Mouse (Mus musculus): ENCODE measurements around the gene Best2.

Gene Best2

DNA sequence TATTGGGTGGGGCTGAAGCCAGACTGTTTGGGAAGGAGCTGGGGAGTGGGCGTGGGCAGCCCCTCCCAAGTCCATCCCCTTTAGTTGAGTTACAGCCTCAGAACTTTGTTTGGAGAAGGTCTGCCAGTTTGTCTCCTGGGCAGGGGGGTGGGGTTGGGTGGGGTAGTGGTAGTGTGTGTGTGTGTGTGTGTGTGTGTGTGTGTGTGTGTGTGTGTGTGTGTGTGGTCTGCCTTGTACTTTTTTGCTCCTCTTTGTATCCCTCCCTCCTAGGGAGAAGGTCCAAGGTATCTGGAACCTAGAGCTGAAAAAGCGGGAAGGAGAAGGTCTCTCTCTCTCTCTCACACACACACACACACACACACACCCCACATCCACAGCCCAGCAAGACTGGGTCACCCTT is at the start of gene Best2:
Gene Best2 (minus strand): TSS at position 101 of the 400 bp plus-strand sequence.
- no peak for DNase-seq

DNA sequence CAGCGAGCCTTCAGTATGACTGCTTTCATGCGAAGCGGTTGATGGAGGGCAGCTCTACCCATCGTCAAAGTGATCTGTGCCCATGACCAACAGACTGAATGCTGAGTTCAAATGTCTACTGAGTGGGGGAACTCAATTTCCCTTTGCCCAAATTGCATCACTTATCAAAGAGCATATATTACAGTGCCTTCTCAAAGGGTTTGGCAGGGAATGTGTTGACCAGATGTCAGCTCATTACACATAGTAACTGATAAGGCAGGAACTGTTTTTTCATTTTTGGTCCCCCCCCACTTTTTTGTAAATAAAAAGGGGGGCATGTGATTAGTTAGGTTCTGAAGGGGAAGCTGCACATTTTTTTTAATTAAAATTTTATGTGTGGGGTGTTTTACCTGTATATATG is 48.3 kb upstream of the Best2 start:
- DNase-seq = no peak

DNA sequence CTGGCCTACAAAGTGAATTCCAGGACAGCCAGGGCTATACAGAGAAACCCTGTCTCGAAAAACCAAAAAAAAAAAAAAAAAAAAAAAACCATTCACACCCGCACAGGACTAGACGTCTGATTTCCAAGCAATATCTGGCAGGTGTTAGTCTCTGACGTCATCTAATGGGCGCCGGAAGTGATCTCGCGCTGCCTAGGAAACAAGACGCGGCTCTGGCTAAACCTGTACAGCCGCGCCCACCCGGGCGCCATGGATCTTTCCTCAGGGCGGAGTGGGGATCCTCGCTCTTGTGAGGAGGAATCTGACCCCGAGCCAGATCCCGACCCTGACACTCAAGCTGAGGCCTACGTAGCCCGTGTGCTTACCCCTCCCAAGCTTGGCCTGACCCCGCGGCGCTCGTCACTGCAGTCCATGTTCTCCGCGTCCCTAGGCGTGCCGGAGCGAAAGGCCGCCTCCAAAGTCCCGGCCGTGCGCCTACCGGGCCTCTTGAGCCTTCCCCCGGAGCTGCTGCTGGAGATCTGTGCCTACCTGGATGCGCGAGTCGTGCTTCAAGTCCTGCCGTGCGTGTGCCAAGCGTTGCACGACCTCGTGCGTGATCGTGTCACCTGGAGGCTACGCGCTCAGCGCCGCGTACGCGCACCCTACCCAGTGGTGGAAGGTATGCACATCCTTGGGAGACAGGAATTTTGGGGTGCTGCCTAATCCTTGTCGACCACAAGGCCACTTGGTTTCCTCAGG is 45.7 kb upstream of the Best2 start, which contains the start of gene Fbxw9:
Gene Fbxw9 (plus strand): TSS at position 177 of the 738 bp plus-strand sequence.
- peak; percentile 89 to 90 for DNase-seq

DNA sequence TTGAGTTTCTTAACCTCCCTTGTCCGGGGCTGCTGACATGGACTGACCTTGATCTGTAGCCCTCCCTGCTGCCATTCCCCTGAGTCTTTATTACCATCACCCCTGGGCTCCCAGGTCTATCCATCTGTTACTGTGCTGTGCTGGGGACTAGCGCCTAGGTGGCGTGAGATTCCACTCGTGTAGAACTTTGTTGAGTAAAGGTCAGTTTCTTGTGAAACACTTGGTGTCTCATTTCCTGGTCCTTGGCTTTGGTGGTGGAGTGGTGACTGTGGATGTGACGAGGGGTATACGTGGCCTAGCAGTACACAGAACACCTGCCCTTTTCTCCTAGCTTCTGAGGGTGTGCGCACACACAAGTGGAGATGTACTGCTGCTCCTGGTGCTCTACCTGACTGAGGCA is 43.0 kb upstream of the Best2 start:
- DNase-seq = no peak

DNA sequence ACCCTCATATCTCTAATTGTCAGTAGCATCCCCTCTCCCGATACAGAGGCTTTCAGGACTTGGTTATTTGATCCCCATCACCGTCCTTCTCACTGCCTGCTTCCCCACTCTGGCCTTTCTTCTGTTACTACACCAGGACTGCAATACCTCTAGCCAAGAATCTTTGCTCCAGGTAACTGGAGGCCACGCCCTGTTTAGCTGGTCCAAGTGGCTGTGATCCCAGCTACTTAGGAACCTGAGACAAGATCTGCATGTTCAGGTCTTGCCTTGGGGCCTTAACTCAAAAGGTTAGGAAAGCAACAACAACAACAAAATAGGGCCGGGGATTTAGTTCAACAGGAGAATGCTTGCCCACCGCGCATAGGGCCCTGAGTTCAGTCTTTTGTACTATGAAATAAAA is 29.3 kb upstream of the Best2 start:
- DNase-seq = no peak

DNA sequence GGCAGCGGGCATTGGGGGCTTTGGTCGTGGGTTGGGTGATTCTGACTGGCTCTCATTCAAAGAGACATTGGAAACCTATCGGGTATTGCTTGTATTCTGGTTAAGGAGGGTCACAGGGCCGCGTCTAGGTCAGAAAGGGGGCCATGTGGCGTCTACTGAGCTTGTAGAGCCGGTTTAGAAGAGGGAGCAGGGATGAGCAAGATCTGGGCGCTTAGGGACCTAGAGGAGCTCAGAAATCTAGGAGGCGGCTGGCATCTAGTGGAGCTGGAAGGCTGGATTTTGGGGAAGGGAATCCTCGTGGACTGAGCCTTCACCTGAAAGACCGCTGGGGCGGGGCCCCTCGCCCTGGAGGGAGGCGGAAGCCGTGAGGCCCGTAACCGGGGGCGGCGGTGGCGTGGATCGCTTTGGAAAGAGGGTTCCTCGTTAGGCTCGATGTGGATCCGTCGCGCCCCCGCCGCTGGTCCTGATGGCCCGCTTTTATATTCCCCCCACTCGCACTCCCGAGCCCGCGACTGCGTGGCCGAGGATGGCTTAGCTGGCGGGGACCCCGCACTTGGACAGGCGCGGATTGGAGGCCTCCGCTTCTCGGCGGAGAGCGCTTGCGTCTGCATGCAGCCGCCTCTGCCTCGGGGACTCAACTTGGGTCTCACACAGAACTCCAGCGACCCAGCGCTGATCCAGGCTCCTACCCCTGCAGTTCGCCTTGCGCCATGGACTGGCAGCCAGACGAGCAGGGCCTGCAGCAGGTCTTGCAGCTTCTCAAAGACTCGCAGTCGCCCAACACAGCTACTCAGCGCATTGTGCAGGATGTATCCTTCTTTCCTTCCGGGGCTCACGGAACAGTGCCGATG is 23.6 kb upstream of the Best2 start:
- peak; percentile 41 to 52 for DNase-seq

DNA sequence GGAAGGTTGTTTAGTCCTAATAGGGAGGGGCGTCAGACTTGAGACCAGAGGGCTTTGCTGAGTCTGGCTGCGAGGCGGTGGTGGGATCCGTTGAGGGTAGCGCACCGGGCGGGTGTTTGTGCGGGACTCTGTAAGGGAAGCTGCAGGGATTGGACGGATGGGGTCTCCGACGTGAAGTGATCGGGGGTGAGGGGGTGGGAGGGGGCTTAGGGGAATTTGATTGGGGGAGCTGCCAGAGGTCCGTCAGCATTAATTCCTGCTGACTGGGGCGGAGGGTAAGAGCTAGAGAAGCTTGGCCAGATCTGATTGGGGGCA is 23.0 kb upstream of the Best2 start:
- no peak for DNase-seq

DNA sequence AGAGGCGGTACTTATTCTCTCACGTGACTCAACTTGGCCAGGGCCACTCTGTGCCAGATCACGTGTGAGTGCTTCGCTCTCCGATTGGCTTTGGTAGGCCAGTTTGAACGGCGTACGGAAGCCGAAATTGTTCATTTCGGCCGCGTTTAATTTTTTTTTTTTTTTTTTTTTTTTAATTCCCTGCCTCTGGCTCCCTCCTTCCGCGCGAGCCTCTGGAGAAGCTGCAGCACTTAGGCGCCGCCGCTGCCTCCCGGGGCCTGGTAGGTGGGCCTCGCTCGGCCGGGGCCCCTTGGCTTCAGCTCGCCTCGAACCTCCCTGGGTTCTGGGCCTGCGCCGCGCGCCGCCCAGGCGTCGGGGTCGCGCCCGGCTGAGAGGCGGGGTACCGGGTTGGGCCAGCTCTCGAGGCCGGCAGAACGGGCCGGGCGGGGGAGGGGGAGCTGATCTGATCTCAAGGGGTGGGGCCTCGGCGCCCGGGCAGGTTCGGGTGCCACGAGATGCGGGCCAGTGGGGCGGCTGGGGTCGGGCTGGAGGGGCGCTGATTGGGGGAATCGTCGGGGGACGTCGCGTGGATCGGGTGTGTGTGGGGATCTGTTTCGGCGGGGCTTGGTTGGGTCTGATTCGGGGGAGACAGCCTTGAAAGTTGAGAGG is 22.5 kb upstream of the Best2 start, which contains the start of gene Tnpo2:
Gene Tnpo2 (plus strand): TSS at position 198 of the 648 bp plus-strand sequence.
- DNase-seq = peak; percentile 90 to 93

DNA sequence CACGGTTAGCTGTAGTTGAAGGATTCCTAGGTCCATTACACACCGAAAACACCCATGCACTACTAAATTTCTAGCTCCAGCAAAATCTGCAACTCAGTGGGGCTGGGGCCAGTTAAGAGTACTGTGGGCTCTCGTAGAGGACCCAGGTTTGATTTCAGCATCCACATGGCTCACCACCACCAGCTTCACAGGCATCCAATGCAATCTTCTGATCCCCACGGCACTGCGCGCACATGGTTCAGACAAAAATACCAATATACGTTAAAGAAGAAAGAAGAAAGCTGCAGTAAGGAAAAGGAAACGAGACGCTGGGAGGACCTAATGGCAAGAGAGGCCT is 22.0 kb upstream of the Best2 start:
- DNase-seq = no peak

DNA sequence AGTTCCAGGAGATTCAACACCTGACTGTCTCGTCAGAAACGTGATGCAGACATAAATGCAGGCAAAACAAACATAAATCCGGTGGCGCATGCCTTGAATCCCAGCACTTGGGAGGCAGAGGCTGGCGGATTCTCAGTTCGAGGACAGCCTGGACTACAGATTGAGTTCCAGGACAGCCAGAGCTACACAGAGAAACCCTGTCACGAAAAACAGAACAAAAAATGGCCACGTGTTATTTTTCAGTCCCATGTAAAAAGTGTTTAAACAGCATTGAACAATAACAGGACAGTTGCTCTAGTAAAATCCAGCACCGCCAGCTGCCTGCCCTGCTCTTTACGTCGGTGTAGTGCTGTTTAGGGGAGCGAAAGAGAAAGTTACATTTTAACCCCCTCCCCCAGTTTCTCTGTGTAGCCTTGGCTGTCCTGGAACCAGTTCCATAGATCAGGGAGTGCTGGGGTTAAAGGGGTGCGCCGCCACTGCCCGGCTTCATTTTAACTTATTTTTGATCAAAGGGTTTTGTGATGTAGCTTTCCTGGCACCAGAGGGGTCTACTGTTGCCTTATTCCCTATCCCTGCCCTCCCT is 21.5 kb upstream of the Best2 start:
- peak in 1 of 2 experiments; percentile 27 for DNase-seq

DNA sequence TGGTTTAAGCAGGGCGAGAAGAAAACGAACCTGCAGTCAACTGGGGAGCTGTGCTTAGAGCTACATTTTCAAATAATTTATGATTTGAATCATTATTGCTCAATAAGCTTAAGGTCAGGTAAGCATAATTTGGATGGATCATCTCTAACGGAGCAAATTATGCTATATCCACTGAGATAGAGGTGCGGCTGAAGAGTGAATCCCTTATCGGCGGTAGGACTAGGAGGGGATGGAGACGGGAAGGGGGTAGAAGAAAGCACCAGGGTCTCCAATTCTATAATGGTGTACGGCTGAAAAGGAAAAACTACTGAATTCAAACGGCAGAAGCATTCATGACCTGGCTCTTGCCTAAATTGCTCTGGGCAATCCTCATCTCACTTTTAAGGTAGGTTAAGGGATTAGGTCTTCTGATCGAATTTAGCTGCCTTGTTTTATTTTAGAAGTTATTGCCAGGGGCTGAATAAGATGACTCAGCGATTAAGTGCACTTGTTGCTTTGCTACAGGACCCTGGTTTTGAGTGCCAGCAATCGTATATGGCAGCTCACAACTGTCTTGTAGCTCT is 20.9 kb upstream of the Best2 start:
- DNase-seq = no peak

DNA sequence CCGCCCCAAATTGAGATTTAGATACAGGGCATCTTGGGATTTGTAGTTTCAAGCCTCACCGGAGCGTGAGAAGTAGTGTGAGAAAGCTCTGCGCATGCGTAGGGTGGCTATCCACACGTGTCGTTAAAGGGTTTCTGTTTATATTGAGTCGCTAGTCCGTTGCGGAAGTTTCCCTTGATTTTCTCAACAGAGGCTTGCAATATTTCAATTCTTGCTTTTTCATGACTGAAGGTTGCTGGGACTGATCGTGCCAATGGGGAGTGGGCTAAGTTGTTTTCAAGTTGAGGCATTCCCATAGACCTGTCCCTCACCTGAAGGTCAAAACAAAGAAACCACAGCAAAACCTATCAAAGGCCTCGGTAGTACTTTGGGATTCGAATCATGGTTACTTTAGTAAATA is 20.4 kb upstream of the Best2 start:
- peak; percentile 68 to 69 for DNase-seq

DNA sequence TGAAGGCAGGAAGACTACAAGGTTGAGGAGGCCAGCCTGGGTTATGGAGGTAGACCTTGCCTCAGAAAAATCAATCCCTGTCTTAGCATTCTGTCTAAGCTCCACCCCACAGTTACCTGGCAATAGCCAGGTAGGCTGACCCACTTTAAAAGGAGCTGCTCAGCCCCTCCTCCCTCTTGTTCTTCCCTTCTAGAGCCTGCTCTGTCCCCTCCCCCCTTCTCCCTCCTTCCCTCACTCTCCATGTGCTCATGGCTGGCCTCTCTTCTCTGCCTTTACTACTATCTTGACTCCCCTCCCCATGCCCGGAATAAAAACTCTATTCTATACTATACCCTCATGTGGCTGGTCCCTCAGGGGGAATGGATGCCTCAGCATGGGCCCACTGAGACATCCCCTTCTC is 19.5 kb upstream of the Best2 start:
- no peak for DNase-seq

DNA sequence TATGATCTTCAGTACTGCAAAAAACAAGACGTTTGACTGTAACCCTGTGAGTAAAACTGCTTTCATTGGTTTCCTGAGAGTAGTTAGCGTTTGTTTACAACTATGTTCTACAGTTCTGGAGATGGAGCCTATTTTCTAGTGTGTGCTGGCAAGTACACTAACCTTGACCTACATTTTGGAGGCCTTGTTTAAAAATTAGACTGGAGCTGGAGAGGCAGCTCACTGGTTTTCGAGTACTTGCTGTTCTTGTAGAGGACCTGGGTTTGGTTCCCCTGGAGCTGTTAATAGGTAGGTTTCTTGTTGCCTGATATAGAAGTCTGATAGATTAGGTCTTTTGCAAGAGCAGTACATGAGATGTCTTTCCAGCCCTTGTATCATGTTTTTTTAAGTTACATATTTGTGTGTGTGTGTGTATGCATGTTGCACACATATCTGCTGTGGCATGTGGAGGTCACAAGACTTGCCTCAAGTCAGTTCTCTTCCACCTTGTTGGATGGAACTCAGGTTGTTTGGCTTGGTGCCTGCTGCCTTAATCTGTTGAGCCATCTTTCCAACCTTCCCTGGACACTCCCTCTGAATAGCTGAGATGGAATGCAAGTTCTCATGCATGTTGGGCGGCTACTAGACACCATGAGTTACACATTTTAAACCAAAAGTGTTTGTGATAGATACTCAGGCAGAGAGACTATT is 18.4 kb upstream of the Best2 start:
- DNase-seq = no peak

DNA sequence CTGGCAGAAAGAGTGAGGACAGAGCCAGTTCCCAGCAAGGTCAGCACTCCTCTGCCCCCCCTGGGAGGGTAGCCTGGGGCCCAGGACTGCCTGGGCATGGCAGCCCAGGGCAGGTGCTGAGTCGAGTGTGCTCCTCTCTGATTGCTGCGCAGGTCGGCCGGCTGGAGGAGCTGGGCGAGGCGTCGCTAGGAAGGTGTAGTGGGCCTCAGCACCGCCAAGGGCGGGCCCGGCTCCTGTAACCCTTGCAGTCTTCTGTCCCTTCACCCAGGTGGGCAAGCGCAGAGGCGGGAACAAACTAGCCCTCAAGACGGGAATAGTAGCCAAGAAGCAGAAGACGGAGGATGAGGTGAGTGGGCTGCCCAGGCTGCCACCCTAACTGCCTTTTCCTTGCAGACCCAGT is 14.9 kb upstream of the Best2 start:
- DNase-seq = no peak

DNA sequence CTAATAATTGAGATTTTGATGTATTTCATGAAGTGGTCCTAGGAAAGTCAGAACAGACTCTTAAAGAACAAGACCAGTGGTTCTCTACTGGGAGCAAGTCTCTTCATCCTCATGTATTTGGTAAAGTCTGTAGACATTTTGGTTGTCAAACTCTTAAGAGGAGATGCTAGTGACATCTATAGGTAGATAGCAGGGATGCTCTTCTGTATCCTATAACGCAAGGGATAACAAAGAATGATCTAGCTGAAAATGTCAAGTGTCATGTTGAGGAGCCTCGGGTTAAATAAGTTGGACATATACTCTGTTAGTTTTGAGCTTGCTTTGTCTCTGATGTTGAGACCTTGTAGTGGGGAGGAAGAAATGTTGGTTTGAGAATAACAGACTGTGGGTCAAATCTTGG is 13.6 kb upstream of the Best2 start:
- DNase-seq = no peak

DNA sequence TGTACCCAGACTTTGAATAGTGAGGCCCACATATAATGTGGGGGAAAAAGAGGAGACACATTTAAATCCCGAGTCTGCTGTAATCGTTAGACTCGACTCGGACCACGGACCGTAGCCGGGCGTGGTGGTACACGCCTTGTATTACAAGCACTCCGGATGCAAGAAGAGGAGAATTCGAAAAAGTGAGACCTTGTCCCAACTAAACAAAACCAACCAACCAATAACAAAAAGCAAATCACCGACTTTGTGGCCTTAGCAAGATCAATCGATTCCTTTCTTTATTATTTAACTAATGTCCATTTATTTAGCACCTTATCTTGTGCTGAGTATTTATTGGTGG is 13.2 kb upstream of the Best2 start:
- DNase-seq = no peak

DNA sequence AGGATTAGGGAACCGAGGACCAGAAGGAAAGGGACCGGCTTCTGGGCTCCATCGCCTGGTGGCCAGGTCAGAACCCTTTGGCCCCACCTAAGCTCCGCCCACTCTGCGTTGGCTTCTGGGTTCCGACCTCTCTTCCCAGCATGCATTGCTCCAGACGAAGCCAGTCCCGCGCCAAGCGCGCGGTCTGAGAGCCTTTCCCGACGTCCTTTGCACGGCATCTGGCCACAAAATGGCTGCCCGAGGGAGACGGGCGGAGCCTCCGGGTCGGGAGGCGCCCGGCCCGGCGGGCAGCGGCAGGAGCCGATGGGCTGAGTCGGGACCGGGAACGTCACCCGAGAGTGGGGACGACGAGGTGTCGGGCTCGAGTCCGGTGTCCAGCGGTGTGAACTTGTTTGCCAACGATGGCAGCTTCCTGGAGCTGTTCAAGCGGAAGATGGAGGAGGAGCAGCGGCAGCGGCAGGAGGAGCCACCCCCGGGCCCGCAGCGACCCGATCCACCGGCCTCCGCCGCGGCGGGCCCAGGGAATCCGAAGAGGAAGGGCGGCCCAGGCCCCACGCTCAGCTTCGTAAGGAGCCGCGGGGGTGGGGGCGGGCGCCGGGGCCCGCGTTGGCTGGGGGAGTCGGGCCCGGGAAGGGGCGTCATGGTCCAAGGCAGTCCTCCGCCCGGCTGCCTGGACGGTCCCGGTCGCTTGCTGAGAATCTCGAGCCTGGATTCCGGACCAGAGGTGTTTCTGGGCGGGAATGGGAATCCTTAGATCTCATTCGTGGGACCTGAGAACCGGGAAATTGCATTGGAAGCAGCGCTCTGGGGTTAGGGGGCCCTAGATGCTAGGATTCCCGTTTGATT is 12.6 kb upstream of the Best2 start, which contains the start of gene Trir:
Gene Trir (plus strand): TSS at position 154 of the 846 bp plus-strand sequence.
- DNase-seq = peak; percentile 98

DNA sequence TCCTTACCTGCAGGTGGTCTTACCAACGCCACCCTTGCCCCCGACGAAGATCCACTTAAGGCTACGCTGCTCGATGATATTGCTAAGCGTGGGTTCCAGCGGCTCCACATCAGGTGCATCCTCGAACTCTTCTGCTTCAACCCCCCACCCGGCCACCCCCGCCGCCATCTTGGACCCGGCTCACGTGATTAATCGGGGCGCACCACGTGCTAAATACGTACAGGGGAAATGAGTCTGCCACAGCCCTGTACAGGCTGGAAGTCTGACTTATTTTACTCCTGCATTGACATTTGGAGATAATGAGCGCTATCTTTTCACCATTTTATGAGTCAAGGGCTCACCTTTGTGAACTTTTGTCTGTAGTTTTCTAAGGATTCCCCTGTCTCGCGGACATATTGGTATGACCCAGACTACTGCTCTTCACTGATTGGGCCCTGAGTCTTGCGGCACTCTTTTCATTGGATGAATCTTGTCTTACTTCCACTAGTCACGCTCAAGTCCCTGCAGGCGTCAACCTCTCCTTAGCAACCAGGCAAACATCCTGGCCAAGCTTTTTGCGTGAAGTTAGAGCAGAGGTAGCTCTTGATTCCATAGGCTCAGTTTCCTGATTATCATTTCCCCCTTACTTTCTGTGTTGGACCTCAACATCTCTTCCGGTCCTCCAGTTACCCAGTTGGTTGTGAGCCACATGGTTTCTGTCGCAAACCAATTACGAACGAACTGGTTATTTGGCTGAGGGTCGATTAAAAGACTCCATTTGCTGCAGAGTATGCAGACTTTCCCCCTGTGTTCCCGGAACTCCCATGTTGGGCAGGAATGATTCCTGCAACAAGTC is 11.0 kb upstream of the Best2 start, which contains the start of gene Asna1:
Gene Asna1 (minus strand): TSS at position 184 of the 835 bp plus-strand sequence.
- DNase-seq = peak; percentile 85

DNA sequence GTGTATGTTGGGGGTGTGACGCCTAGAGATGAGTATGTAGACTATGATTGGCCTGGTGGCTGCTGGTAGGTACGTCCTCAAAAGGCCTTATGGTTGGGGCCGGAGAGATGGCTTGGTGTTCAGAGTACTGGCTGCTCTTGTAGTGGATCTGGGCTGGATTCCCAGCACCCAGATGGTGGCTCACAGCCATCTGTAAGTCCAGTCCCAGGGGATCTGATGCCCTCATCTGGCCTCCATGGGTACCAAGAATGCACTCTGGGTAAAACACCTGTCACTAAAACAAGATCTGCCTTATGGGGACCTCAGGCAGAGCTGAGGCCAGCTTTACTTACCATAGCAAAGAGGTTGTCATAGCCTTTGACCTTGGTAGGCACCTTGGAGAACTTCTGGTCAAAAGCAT is 9.5 kb upstream of the Best2 start:
- no peak for DNase-seq
